In the genomic region with DNA sequence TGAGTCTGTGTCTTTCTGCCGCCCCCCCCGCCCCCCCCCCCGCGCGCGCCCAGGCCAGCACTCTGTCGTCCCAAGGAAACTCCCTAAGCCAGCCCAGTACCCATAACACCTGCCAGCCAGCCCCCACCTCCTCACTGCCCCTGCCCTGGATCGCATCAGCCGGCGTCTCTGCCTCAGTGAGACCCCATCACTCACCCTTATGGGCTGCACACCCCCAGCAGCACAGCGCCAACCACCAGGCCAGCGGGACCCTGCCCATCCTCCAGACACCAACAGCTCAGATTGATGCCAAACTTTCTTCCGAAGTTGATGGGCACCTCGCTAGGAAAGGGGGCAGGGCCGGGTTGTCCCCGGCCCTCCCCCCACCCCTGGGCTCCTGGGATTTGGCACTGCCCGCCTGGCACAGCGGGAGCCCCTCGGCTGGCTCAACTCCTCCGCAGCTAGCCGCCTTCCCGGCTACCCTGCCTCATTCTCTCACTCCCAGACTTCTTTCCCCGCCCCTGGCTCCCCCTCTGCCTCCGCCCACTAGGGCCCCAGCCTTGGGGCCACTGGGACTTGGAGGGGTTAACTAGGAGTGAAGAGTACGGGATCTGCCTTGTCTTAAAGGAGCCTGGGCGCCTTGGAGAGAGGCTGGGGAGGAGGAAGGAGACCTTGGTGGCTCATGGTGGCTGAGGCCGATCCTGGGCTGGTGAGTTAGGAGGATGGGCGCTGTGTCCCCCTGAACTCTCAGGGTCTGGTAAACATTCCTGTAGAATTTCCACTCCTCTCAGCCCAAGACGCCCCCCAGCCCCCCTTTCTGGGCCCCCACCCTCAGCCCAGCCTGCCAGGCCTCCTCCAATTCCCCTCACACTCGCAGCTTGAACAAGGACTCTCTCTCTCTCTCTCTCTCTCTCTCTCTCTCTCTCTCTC, we compare ENCODE assay signal across 7 mouse cellular contexts. TPM values are rescaled to one million over a fixed set of nuclear protein-coding genes. Genes with fewer than 3 reads are reported as not detected.
DNase-seq lines count a peak whose midpoint lies in the region; ATAC-seq and TF ChIP-seq lines count a peak whose summit lies in the region.

A gene (minus strand): TSS at position 486 of the 909 bp plus-strand sequence.

- peak in 1 of 2 experiments; percentile 61 for DNase-seq in adrenal gland, adult 18-20 months (ENCODE audit: low spot score in 2 of 2)
- peak; percentile 33 to 59 for DNase-seq in cerebellum, postnatal 4 days (ENCODE audit: low spot score in 2 of 2)
- DNase-seq in frontal cortex, postnatal 14 days (ENCODE audit: low spot score in 2 of 2), result peak; percentile 37 to 40
- peak; percentile 71 for DNase-seq in hindbrain, embryonic 11.5 days (ENCODE audit: low spot score)
- DNase-seq in layer of hippocampus, postnatal 10 days (ENCODE audit: low spot score in 2 of 2), result peak; percentile 64 to 72
- peak; percentile 80 for DNase-seq in lung, postnatal 0 days (ENCODE audit: low spot score)
- peak; percentile 73 for DNase-seq in retina, embryonic 14.5 days (ENCODE audit: low spot score)

- 0 out of 2 replicates have a peak, but pooled peaks cover 2% of the 10 kb centered on the region for H3K27me3 ChIP-seq in hindbrain, embryonic 11.5 days (ENCODE audit: control insufficient read depth, insufficient read depth, low read length)
- no peaks in the 10 kb centered on the region for H3K27me3 ChIP-seq in lung, postnatal 0 days (replicated peaks; ENCODE audit: insufficient read depth, low read length)

- H3K4me1 ChIP-seq in hindbrain, embryonic 11.5 days (replicated peaks; ENCODE audit: control insufficient read depth, insufficient read depth, low read length), result peaks cover 11% of the 10 kb centered on the region
- H3K4me1 ChIP-seq in lung, postnatal 0 days (ENCODE audit: insufficient read depth, low read depth, low read length), result peaks cover 4% of the 10 kb centered on the region

- TF ChIP-seq CTCF in lung, postnatal 0 days (IDR thresholded peaks at IDR 0.05), result no peak

- under 1% methylated on average over 24 of the region's 30 CpGs for WGBS in hindbrain, embryonic 11.5 days
- 6% methylated on average over 24 of the region's 30 CpGs for WGBS in lung, postnatal 0 days

- no peaks in the 10 kb centered on the region for H3K36me3 ChIP-seq in hindbrain, embryonic 11.5 days (ENCODE audit: control insufficient read depth, insufficient read depth, low read length)
- H3K36me3 ChIP-seq in lung, postnatal 0 days (ENCODE audit: insufficient read depth, low read length), result no peaks in the 10 kb centered on the region

- no peaks in the 10 kb centered on the region for H3K9me3 ChIP-seq in hindbrain, embryonic 11.5 days (ENCODE audit: control insufficient read depth, low read length)
- no peaks in the 10 kb centered on the region for H3K9me3 ChIP-seq in lung, postnatal 0 days (ENCODE audit: low read length)

- peak; percentile 83 for ATAC-seq in hindbrain, embryonic 11.5 days (ENCODE audit: low FRiP score)
- ATAC-seq in lung, postnatal 0 days, result peak; percentile 82

- no peak for TF ChIP-seq EP300 in lung, postnatal 0 days (IDR thresholded peaks at IDR 0.05)

- H3K27ac ChIP-seq in hindbrain, embryonic 11.5 days (ENCODE audit: low read depth, low read length), result 0 out of 2 replicates have a peak within 1 kb of the TSS, but pooled peaks have one; percentile 17
- peak within 1 kb of the TSS; percentile 44 for H3K27ac ChIP-seq in lung, postnatal 0 days (ENCODE audit: low read length)

- H3K4me2 ChIP-seq in hindbrain, embryonic 11.5 days (replicated peaks; ENCODE audit: low read depth, low read length), result peak within 1 kb of the TSS; percentile 85
- H3K4me2 ChIP-seq in lung, postnatal 0 days (replicated peaks; ENCODE audit: low read depth, low read length), result peak within 1 kb of the TSS; percentile 64

- H3K4me3 ChIP-seq in hindbrain, embryonic 11.5 days (ENCODE audit: low read depth, low read length), result peak within 1 kb of the TSS; percentile 42
- peak within 1 kb of the TSS; percentile 43 for H3K4me3 ChIP-seq in lung, postnatal 0 days (ENCODE audit: low read depth, low read length)

- H3K9ac ChIP-seq in hindbrain, embryonic 11.5 days (ENCODE audit: low read depth, low read length), result peak within 1 kb of the TSS; percentile 53
- H3K9ac ChIP-seq in lung, postnatal 0 days (replicated peaks; ENCODE audit: low read depth), result peak within 1 kb of the TSS; percentile 30

RNA-seq across cellular contexts. Expression of the gene that starts here (rescaled TPM):
- total RNA-seq in adrenal gland, adult 18-20 months (2021), result 10 to 100 TPM; 41.9 to 66.9 TPM
- polyA plus RNA-seq in hindbrain, embryonic 11.5 days (2014; fragmentation: Nextera tagmentation; extraction: Ambion mirVana), result 15.0 and 19.4 TPM in 2 replicates
- total RNA-seq in layer of hippocampus, postnatal 10 days (2021), result 10 to 100 TPM; 43.2 to 44.9 TPM
- polyA plus RNA-seq in lung, postnatal 0 days (2015; fragmentation: Nextera tagmentation; extraction: Ambion mirVana), result 74.6 and 81.6 TPM in 2 replicates
